Mouse (Mus musculus) heart, adult 11 months (tissue): Measurements from ENCODE around the gene Lima1.
"Not testable (repeated sequence)": the region's sequence is repeated elsewhere in the genome, so short reads cannot be mapped to it uniquely, and the experiment has no call there.

Source experiments
- DNase-seq: peaks from one replicate; pipeline ENCODE4 v3.0.0; 2022

Lima1 gene

DNA sequence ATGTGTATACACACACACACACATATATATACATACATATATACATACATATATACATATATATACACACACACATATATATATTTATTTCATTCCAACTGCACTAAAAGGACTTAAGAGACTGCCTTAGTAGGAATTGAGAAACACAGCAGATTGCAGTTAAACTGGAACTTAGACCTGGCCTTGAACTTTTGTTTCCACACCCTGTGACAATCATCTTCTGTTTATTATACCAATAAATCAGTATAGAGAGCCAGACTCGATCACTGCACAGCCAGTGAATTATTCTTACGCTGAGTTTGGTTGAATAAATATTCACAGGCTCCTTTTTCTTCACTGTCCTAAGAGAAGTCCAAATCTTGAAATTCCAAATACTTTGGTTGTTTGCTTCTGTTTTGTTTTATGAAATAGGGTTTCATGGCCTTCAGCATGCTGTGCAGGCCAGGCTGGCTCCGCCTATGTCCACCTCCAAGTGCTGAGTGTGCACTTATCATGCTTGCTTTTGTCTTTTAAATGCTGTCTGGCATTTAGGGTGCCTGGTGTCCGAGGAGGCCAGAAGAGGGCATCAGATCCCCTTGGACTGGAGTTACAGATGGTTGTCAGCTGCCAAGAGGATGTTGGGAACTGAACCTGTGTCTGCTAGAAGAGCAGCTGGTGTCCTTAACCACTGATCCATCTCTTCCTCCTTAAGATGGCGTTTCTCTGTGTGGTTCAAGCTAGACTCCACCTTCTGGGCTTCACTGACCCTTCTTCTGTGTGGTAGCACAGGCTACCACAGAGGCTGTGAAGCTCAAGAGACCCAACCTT lies 41.4 kb downstream of the Lima1 start:
- no peak for DNase-seq

DNA sequence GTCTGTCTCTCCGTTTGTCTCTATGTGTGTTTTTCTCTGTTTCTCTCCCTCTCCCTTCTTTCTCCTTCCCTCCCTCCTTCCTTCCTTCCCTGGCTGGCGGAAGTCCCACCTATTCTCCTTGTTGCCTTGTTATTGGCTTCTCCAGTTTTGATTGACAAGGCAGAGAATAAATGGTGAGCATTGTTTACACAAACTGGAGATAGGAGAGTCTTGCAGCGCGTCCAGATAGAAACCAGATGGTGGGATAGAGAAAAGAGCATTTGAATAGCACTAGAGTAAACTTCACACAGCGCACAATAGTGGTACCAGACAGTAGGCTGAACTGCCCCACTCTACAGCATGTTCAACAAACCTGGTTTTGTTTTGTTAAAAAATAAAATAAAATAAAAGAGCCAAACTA lies 43.7 kb downstream of the Lima1 start:
- no peak for DNase-seq

DNA sequence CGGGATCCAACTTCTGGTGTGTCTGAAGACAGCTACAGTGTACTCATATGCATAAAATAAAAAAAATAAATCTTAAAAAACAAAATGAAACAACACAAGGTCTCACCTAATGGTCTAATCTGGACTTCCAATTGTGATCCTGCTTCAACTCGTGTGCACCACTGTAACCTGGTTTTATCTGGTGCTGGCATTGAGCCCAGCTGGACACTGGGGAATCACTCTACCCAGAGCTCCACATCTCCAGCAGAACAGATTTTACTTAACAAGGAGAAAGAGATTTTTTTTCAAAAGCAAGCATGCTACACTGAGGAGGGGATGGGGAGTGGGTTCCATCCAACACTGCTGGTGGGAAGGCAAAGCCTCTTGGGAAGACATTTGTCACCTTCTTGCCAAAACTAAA lies 47.2 kb downstream of the Lima1 start:
- no peak for DNase-seq

DNA sequence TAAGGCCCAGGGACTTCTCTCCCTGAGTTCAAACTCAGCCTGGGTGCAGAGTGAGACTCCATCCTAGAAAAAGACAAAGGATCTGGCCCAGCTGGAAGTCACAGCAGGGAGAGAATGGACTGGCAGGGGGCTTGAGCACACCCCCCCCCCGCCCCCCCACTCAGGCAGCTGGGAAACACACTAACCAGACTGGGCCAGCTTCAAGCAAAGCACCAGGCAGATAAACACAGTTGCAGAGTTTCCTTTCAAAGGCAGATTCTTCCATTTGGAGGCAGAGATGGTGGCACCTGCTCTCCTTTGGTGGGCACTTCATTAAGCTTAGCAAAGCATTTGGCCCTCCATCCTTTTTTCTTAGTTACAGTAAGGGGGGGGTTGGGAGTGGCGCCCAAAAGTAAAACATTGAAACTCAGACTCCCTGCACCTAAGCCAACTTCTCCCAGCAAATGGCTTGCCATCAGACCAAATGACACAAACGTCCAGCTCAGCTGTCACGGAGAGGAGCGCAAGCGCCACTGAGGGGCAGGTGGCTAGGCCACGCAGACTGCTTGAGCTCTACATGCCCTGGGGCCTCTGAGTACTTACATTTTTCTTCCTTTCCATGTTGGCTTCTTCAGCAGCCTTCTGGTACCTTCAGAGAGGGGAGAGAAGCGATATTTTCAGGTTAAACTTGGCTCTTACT lies 48.9 kb downstream of the Lima1 start:
- DNase-seq: no peak

DNA sequence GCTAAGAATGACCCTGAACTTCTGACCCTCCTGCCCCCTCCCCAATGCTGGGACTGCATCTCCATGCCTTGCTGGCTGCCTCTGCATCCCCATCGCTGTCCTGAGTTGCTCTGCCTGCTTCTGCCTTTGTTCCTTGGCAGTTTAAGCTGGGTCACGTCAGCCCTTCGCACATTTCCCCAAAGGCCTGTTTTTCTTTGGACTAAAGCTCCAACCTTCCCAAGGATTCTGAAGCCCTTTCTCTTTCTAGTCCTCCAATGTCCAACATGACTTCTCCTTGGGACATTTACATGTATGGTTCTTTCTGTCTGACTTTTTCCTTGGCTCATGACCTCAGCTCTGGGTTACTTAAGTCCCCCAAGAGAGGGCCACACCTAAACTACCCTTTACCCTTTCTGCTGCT lies 50.0 kb downstream of the Lima1 start:
- DNase-seq: peak; percentile 96

DNA sequence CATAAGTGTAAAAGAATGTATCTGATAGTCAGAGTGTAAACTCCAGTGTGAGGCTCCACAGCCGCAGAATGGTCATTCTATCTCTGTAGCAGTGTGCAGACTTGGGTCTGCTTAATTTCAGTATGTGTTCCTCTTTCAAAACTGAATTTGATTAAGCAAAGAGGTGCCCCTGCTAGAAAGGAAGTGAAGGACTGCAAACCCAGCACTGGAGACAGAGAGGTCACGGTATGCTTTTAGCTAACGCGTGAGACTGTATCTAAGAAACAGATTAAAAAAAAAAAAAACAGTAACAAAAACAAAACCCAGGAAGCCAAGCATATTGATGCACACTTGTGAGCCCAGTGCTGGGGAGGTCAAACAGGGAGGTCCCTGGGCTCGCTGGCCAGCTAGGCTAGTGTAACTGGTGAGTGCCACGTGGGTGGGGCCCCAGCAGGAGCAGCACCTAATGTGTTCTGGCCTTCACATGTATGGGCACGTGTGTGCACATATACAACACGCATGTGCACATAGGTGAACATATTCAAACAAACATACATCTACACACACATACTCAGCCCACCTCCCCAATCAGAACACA lies 51.8 kb downstream of the Lima1 start:
- DNase-seq: peak; percentile 93

DNA sequence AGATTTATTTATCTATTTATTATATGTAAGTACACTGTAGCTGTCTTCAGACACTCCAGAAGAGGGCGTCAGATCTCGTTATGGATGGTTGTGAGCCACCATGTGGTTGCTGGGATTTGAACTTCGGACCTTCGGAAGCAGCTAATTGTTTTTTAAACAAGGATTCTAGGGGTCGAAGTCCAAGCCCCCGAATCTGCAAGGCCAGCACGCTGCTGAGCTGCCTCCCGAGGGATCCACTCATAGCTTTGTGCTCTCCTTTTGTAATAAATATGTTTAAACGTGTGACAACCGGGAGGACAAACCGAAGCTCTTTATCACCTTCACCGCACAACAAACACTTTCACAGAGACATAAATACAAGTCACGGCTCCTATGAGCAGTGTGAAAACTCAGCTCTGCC lies 52.8 kb downstream of the Lima1 start:
- DNase-seq: not testable (repeated sequence)

DNA sequence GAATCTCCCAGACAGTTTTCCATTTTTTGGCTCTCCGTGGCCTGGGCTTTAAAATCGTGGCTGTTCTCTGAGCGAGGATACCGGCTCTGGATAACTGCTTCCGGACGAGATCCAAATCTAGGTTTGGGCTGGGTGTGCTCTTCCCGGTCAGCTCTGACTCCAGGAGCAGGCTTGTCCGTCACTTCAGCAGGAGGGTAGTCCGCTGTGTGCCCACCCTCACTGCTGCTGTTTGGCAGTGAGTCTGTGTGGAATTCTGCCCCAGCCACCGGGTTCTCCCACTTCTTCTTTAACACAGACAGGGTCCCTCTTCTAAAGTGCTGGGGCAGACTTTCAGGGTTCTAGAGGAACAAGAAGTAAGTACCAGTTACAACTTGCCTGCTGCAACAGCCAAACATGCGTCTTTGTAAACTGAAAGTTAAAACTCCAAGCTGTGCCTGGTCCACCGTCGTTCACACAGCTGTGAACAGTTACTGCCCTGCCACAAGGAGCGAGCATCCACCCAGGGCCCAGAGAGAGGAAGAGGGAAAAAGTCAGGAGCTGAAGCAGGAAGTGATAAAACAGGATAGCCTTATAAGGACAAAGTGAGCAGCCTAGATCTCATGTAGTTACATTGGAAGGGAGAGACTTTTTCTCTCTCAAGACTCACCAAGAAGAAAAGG lies 55.5 kb downstream of the Lima1 start:
- DNase-seq: peak; percentile 98

DNA sequence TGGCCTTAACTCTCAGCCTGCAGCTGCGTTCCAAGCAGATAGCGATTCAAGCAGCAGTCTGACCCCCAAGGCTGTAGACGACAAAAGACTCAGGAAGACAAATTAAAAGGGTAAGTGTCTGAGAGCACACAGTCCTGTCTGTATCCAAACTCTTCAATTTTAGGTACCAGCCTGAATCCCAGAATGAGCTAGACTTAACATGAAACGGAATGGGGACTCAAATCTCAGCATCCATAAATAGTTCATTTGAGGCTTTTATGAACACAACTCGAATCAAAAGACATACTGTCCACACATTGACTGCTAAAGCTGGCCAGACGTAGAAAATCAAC lies 56.2 kb downstream of the Lima1 start:
- no peak for DNase-seq

DNA sequence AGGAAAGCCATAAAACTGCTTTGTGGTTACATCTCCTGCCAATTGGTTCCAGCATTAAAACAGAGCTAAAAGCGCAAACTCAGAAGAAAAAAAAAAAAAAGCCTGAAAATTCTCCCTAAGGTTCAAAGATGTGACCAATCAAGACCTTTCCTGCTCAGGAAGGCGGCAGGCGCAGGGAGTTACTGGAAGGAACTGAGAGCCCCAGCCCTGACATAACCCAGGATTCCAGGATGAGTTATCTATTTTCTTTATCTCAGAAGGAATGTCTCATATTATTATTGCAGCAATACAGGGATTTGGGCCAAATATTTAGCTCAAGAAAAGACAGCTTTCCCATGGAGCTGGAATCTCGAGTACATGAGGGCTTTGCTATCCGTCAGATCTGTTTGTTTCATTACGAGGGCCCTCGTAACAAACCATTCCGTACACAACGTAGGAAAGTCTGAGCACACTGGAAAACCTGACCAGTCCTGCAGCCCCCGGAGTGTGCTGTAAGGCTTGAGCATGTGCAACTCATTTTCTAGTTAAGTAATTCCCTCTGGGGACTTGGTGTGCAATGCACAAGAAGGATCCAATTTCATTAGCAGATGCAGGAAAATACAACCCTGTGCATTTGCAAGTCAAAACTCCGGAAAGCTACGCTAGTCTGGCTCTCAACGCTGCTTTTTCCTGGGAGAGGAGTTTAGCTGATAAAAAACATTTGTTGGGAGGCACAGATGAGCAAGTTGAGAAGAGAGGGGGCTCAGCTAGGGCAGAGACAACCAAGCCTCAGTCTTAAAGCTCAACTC lies 56.7 kb downstream of the Lima1 start:
- peak; percentile 98 for DNase-seq

DNA sequence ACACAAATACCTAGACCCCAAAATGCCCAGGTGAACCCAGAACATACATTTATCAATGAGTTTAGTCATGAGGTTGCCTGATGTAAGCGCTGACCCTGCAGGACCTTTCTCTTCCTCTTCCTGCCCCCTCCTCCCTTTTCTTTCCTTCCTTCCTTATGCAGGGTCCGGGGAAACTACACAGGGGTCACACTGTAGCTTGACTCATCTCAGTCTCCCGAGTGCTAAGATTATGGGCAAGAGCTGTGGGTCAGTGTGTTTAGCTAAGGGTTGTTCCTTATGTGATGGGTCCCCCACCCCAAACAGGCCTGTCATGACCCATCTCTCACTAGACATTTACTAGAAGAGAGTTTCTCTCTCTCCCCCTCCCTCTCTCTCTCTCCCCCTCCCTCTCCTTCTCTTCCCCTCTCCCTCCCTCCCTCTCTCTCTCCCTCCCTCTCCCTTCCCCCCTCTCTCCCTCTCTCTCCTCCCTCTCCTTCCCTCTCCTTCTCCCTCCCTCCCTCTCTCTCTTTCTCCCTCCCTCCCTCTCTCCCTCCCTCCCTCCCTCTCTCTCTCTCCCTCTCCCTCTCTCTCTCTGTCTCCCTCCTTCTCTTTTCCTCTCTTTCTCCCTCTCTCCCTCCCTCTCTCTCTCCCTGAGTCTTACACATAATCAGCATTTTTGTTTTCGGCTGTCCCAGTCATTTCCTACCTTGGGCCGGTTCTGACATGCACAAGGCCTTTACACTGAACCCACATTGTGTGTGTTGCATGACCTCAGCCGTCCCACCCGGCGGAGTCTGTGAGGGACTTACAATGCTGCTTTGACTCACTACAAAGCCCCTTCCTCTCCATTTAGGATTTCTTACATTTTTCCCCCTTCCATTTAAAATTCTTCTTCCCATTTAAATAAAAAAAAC lies 57.7 kb downstream of the Lima1 start:
- DNase-seq: no peak

DNA sequence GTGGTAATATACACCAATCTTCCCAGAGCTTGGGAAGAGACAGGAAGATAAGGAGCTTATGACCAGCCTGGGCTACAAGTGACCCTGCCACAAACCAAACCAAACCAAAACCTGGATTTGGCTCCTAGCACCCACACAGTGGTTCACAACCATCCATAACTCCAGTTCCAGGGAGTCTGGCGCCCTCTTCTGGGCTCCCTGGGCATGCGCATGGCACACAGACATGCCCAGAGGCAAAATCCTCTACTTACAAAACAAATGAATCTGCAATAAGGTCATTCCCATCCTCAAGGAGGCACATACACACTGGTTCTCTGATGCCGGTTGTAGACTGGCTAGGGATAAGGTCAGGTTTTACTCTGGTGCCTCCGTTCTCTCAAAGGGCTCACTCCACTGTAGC lies 59.3 kb downstream of the Lima1 start:
- DNase-seq: no peak

DNA sequence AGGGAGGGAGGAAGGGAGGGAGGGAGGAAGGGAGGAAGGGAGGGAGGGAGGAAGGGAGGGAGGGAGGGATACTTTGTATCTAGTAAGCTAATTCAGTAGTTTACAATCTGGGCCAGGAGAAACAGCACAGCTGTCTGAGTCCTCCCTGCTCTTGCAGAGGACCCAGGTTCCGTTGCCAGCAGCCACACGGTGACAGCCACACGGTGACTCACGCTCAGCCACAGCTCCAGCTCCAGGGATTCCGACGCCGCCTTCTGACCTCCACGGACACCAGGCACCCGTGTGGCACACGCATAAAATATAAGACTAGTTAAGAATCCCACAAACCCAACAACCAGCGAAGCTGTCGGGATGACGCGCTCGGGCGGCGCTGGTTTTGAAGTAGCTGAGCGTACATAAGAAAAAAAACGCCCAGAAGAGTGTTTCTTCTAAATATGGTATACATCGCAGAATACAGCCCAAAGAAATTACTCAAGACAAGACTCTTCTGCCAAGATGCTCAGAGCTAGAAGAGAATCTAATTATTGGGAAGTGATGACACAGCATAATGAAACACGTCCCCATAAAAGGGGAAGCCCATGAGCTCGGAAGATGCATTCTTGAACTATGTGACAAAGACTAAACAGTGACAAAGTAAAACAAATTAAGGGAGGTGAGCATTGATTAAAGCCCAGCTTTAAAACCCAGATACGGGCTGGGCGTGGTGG lies 60.5 kb downstream of the Lima1 start:
- peak; percentile 96 for DNase-seq

DNA sequence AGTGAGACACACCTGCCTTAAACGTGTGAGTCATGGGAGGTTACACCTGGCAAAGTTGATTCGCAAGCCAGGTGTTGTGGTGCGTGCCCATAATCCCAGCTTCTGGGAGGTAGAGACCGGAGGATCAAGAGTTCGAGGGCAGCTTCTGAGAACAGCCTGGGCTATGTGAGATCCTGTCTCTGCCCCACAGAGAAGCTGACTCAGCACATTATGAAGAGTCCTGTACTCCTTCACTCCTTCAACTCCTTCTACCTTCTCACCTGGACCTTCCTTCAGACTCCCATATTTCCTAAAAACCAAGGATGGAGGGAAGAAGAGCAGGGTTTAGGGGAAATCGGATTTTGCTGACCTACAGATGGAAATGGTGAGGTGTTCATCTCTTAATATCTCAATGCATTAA lies 61.6 kb downstream of the Lima1 start:
- DNase-seq: no peak

DNA sequence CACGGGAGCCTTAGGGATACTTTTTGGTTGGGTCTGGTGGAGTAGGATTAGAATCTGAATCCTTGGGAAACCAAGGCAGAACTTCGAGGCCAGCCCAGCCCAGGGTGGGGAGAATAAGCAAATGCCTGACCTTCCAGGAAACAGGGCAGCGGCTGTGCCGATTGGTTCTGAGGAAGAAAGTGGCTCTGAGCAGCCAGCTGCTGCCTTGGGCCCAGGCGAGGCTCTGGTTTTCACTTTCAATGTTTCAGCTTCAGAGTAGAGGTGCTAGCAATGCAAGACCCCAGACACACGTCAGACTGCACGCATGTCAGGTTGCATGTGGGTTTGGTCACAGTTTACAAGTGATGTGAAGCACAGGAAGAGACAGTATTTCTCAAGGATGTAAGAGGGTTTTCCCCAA lies 63.2 kb downstream of the Lima1 start:
- peak; percentile 83 for DNase-seq

DNA sequence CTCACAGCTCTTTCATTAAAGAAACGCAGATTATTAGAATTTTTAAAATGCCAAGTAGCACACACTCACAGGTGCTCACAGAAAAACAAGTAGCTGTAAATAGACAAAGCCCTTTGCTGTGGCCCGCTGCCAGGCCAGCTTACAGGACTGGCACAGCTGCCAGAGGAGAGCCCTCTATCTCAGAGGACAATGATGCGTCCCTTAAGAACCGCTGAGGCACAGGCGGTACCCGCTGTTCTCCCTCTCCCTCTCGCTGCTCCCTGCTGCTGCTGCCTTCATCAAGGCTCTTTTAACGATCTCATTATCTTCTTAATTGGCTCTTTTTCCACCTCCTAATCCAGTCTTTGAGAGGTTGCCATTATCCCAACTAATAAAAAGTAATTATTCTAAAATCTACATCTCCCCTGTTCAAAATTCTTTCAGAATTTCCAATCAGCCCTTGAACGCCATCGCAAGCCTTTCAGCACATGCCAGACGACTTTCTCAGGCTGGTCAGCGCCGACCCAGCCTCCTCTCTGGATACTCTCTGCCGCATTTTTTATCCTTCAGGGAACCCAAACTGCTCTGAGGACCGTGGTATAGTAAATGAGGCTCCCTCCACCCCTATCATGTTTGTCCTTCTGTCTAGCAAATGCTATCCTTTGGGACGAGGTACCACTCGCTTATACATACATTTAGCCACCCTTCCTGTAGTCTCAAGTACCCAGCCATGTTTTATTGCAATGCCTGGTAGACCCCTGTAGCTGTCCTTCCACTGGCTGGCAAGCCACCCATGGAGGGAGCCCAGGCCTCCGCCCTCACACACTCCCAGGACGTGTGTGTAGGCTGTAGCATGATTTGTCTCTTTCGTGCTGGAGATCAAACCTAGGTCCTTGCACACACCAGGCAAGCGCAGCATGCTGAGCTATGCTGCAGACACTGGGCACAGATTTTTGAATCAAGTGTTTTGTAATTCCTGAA lies 67.2 kb downstream of the Lima1 start:
- peak; percentile 91 for DNase-seq

DNA sequence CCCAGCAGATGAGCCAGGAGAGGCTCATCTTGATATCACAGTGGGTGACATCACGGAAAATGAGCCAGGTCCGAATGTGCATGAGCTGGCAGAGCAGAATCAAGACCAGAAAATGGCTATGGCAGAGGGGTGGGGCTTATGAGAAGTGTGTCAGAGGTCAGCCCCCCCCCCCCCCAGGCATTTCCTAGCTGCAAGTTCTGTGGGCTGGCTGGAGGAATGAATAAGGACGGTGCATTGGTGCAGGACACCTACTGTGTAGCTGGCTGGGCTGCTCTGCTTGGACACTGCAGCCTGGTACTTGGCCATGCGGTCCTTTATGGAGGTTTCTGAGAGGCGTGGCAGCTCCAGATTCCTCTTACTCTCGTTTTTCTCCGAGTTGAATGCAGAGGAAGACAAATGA lies 69.1 kb downstream of the Lima1 start:
- DNase-seq: no peak

DNA sequence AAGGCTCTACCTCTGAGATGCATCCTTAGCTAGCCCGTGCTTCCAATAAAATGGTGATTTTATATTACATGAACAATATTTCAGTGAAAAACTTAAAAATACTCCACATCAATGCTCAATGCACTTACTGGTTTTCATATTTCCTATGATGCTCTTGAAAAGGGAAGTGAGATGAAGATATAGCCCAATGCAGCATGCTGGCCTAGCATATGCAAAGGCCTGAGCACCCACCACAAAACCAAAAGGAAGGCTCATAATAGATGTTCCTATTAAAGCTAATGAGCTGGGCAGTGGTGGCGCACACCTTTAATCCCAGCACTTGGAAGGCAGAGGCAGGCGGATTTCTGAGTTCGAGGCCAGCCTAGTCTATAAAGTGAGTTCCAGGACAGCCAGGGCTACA lies 69.6 kb downstream of the Lima1 start:
- no peak for DNase-seq

DNA sequence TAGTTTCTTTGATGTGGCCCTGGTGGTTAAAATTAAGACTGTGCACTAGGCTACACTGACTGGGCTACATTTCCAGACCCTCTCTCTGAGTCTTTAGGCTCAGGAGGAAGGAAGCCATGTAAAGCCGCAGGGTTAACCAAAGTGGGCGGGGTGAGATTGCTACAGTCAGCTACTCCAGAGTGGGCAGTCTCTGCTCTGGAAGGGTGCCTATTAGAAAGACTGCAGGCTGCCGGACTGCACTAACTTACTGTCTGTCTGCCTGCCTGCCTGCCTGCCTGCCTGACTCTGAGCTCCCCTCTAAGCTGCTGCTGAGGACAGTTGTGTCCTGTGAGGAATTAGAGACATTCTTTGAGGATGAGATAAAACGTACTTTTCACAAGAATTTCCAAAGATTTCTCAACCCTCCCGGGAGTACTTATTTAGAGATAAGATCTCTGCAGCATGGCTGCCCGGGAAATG lies 72.0 kb downstream of the Lima1 start:
- peak; percentile 96 for DNase-seq
